Comparison of ENCODE assay signal across 13 mouse cellular contexts in genomic region chr2:168791115-168791802, GRCm38 (mm10). TPM values are rescaled to one million over a fixed set of nuclear protein-coding genes. Genes with fewer than 3 reads are reported as not detected.
DNase-seq lines count a peak whose midpoint lies in the region; ATAC-seq and TF ChIP-seq lines count a peak whose summit lies in the region.
"Had no signal": no experiment of that assay in that cellular context is flagged by ENCODE, and none has a peak within 500 bp of the region (broad histone marks: within the 10 kb centered on the region; RNA-seq: fewer than 3 reads in every experiment).

No protein-coding gene starts in this region.

- H3K36me3 ChIP-seq in embryonic facial prominence, embryonic 13.5 days = no peaks in the 10 kb centered on the region
- H3K36me3 ChIP-seq in neural tube, embryonic 12.5 days = no peaks in the 10 kb centered on the region
- H3K36me3 ChIP-seq: heart, embryonic 15.5 days; liver, embryonic 15.5 days had no signal

- no peak overlapping the region for H3K4me3 ChIP-seq in layer of hippocampus, adult 2 months
- no peak overlapping the region for H3K4me3 ChIP-seq in embryonic facial prominence, embryonic 13.5 days
- no peak overlapping the region for H3K4me3 ChIP-seq in neural tube, embryonic 12.5 days
- H3K4me3 ChIP-seq: gastrocnemius, adult 2 months; heart, embryonic 15.5 days; liver, embryonic 15.5 days had no signal

- no peaks in the 10 kb centered on the region for H3K9me3 ChIP-seq in embryonic facial prominence, embryonic 13.5 days
- no peaks in the 10 kb centered on the region for H3K9me3 ChIP-seq in neural tube, embryonic 12.5 days
- H3K9me3 ChIP-seq: heart, embryonic 15.5 days; liver, embryonic 15.5 days had no signal

- H3K27me3 ChIP-seq in embryonic facial prominence, embryonic 13.5 days = no peaks in the 10 kb centered on the region
- H3K27me3 ChIP-seq in neural tube, embryonic 12.5 days (replicated peaks) = no peaks in the 10 kb centered on the region
- H3K27me3 ChIP-seq: heart, embryonic 15.5 days; liver, embryonic 15.5 days had no signal

- WGBS in embryonic facial prominence, embryonic 13.5 days = 54% methylated on average over 4 of the region's 4 CpGs
- 55% methylated on average over 4 of the region's 4 CpGs for WGBS in neural tube, embryonic 12.5 days

- H3K27ac ChIP-seq in layer of hippocampus, adult 2 months = peak overlapping the region; percentile 61; the same call in 1 of the 2 replicates
- no peak overlapping the region; the same call in 1 of the 2 replicates for H3K27ac ChIP-seq in embryonic facial prominence, embryonic 13.5 days
- no peak overlapping the region; the same call in 1 of the 2 replicates for H3K27ac ChIP-seq in neural tube, embryonic 12.5 days
- H3K27ac ChIP-seq: gastrocnemius, adult 2 months; heart, embryonic 15.5 days; liver, embryonic 15.5 days had no signal

- no peak for TF ChIP-seq CTCF in layer of hippocampus, adult 2 months (conservative IDR thresholded peaks at IDR 0.05)

- no peak for DNase-seq in layer of hippocampus, adult 2 months (ENCODE audit: low spot score in 2 of 2)
- no peak for DNase-seq in layer of hippocampus, postnatal 25 days (ENCODE audit: extremely low spot score in 1 of 2, low spot score in 1 of 2)
- DNase-seq in ZHBTc4 (ENCODE audit: low read depth, low spot score) = peak; percentile 84
- no peak for DNase-seq in heart, adult 8-10 months (ENCODE audit: low spot score)
- DNase-seq in kidney, adult 18-20 months = no peak
- DNase-seq: gastrocnemius, adult 2 months; kidney, adult 2 months; layer of hippocampus, postnatal 36 days had no signal

- 0 out of 2 replicates have a peak, but pooled peaks cover 8% of the 10 kb centered on the region for H3K4me1 ChIP-seq in embryonic facial prominence, embryonic 13.5 days
- peaks cover 9% of the 10 kb centered on the region; the same call in 1 of the 2 replicates for H3K4me1 ChIP-seq in neural tube, embryonic 12.5 days
- H3K4me1 ChIP-seq: heart, embryonic 15.5 days; liver, embryonic 15.5 days had no signal

- no peak overlapping the region for H3K9ac ChIP-seq in embryonic facial prominence, embryonic 13.5 days
- H3K9ac ChIP-seq in neural tube, embryonic 12.5 days = no peak overlapping the region
- H3K9ac ChIP-seq: heart, embryonic 15.5 days; liver, embryonic 15.5 days had no signal

- no peak overlapping the region for H3K4me2 ChIP-seq in embryonic facial prominence, embryonic 13.5 days
- H3K4me2 ChIP-seq in neural tube, embryonic 12.5 days (replicated peaks) = no peak overlapping the region
- H3K4me2 ChIP-seq: heart, embryonic 15.5 days; liver, embryonic 15.5 days had no signal

- ATAC-seq in embryonic facial prominence, embryonic 13.5 days (ENCODE audit: insufficient number of reproducible peaks, insufficient read depth, low FRiP score, low TSS enrichment, low read depth) = peak; percentile 59; the same call in 1 of the 2 replicates
- peak; percentile 82 for ATAC-seq in neural tube, embryonic 12.5 days (ENCODE audit: low FRiP score, low read depth)

RNA-seq across cellular contexts. Expression of gene Sall4, which starts 23.5 kb away (rescaled TPM):
- total RNA-seq in layer of hippocampus, adult 2 months (2021) = under 1 TPM; 0.34 to 0.61 TPM
- under 1 TPM; 0.32 to 0.75 TPM for total RNA-seq in layer of hippocampus, postnatal 25 days (2021)
- polyA plus RNA-seq in embryonic facial prominence, embryonic 13.5 days (2015; fragmentation: Nextera tagmentation; extraction: Ambion mirVana) = 1.8 and 1.9 TPM in 2 replicates
- polyA plus RNA-seq in neural tube, embryonic 12.5 days (2016; fragmentation: Nextera tagmentation; extraction: Ambion mirVana) = 2.6 and 3.5 TPM in 2 replicates
- total RNA-seq in heart, adult 8-10 months (2022) = 1 to 10 TPM; 1.3 to 2.6 (median 2.3) TPM
- total RNA-seq: megakaryocyte-erythroid progenitor cell, adult 5-6 weeks had no signal
- polyA plus RNA-seq: kidney, adult 2 months had no signal

RNA-seq across cellular contexts. Expression of gene Atp9a, which starts 49.0 kb away (rescaled TPM):
- 100 to 1,000 TPM; 339 to 358 TPM for total RNA-seq in layer of hippocampus, adult 2 months (2021)
- 100 to 1,000 TPM; 356 to 393 TPM for total RNA-seq in layer of hippocampus, postnatal 25 days (2021)
- polyA plus RNA-seq in embryonic facial prominence, embryonic 13.5 days (2015; fragmentation: Nextera tagmentation; extraction: Ambion mirVana) = 22.4 and 23.0 TPM in 2 replicates
- 73.4 and 74.8 TPM in 2 replicates for polyA plus RNA-seq in neural tube, embryonic 12.5 days (2016; fragmentation: Nextera tagmentation; extraction: Ambion mirVana)
- 10 to 100 TPM; 53.2 to 63.6 (median 56.8) TPM for total RNA-seq in heart, adult 8-10 months (2022)
- total RNA-seq: megakaryocyte-erythroid progenitor cell, adult 5-6 weeks had no signal

Comparison
In these comparisons a context has a peak if more than half of its experiments do, and no peak if none do; other contexts are left out.
1. RNA of gene Atp9a, which starts 49.0 kb away (total RNA-seq): 356 to 393 TPM in layer of hippocampus, postnatal 25 days and 339 to 358 TPM in layer of hippocampus, adult 2 months; 53.2 to 63.6 TPM in heart, adult 8-10 months; every median in the first group is over 4 times any median in the second.